Mouse (Mus musculus) adrenal gland, adult 18-20 months (tissue): Measurements from ENCODE around the gene Setx. TPM values are rescaled to one million over a fixed set of nuclear protein-coding genes. Genes with fewer than 3 reads are reported as not detected.
"Not testable (repeated sequence)": the region's sequence is repeated elsewhere in the genome, so short reads cannot be mapped to it uniquely, and the experiment has no call there.

ENCODE experiments used
- DNase-seq, 2 experiments: peaks; one replicate each; pipeline ENCODE4 v3.0.0; 2021 to 2022; ENCODE audit warnings: low spot score in 2 of 2
- long read RNA-seq, 2 experiments: library from polyadenylated mRNA; stranded (forward); transcript quantifications; one replicate each; pipeline ENCODE4 v2.0.0; 2021
- total RNA-seq, 2 experiments: library from RNA; stranded (reverse); gene quantifications; 1 replicate in 1 of 2; 2 replicates in 1 of 2; pipeline ENCODE4 v1.2.3; 2021

Gene Setx
- total RNA-seq, result 10 to 100 TPM; 21.9 to 29.2 TPM
- long read RNA-seq, experiment 1, partial matches to known transcripts, result 4 of 4 reads
- long read RNA-seq, experiment 1, other reads (novel, unspliced or antisense), result 0 of 4 reads
- long read RNA-seq, experiment 2, partial matches to known transcripts, result 4 of 5 reads
- long read RNA-seq, experiment 2, other reads (novel, unspliced or antisense), result 1 of 5 reads

DNA sequence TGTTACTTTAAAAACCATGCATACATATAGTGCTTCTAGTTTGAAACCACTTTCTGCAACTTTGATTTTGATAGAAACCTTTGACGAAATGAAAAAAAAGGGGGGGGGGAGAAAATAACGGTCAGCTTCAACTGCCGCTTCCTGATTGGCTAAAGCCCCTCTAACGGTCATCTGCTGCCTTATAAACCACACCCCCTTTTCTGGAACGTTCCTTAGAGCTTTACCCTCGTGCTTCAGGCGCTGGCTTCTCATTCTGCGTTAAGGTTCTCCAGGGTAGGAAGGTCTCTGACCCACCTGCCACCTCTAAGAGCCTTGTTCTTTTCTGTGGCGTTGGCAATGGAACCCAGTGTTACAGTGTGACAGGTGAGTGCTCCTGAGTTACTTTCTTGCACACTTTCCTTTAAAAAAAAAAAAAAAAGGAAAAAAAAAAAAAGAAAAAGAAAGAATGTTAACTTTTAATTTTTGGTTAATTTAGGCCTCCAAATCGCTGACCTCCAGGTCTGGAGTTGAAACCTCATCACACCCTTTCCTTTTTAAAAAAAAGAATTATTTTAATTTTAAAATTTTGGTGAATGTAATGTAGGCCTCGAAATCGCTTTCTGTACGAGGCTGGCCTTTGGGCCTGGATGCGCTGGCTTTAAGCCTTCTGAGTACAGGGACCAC is at the start of gene Setx:
Setx (plus strand) TSS at position 275 of the 663 bp plus-strand sequence.
- no peak for DNase-seq

GRCm38 (mm10) chr2:29074676-29075075 is 49.3 kb upstream of the Setx start:
- DNase-seq, result no peak

GRCm38 (mm10) chr2:29075331-29076070 is 48.5 kb upstream of the Setx start:
- DNase-seq, result no peak

GRCm38 (mm10) chr2:29076226-29076625 is 47.8 kb upstream of the Setx start:
- no peak for DNase-seq

DNA sequence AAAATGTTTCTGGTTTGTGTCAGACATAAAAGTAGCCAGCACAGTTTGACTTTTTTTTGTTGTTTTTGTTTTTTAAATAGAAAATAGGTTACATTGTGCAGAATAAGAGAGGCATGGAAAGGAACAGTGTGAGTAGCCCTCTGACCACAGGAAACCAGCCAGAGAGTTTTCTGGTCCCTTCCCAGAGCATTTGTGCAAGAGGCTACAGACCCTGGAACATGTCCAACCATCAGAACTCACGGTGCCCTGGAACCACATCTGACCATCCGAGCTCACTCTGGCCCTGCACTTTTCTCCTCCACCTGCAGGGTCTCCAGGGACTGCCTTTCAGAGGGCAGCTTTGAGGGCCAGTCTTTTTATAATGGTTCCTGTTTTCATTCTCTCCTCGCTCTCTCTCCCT is 42.0 kb upstream of the Setx start:
- DNase-seq, result no peak

DNA sequence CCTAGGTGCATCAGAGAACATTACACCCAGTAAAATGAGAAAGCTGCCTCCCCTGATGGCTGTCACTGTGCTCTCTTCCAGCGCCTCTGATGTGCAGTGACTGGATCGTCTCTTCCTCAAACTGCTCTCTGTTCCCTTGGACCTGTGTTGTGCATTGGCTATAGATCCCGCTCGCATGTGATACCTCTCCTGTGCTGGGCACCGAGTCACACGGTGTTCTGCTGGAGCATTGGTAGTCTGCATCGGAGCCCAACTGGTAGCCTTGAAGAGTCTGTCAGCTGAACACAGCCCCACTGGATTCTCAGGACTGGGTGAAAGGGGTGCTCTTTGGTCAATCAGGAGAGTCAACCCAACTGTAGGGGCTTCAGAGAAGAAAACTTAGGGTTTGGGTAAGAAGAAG is 38.0 kb upstream of the Setx start:
- DNase-seq, result no peak

DNA sequence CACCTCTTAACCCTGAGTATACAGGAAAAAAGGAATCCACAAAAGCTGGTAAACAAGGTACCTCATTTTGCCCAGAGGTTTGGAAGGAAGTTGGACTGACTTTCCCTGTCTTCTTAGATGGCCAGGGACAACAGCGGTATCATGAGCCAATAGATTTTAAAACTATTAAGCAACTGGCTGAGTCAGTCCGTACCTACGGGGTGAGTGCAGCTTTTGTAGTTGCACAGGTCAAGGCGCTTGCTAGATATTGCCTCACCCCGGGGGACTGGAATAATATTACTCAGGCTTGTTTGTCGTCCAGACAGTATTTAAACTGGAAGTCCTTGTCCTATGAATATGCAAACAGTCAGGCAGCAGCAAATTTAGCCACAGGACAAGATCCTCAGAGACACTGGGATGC is 34.7 kb upstream of the Setx start:
- DNase-seq, result not testable (repeated sequence)

DNA sequence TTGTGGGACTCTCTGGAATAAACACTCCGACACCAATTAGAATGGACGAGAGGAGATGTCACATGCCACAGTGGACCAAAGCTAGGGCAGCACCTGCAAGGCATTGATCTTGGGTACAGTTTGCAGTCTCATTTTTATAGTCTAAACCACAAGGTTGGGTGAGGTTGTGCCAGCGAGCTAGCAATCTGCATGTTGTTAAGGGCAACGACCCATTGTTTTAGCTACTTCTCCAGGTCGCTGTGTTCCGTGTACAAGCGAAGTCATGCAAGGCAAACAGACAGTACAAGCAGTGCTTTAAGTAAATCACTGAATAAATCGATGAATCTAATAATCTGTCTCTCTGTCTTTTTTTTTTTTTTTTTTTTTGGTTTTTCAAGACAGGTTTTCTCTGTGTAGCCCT is 28.3 kb upstream of the Setx start:
- DNase-seq, result no peak

DNA sequence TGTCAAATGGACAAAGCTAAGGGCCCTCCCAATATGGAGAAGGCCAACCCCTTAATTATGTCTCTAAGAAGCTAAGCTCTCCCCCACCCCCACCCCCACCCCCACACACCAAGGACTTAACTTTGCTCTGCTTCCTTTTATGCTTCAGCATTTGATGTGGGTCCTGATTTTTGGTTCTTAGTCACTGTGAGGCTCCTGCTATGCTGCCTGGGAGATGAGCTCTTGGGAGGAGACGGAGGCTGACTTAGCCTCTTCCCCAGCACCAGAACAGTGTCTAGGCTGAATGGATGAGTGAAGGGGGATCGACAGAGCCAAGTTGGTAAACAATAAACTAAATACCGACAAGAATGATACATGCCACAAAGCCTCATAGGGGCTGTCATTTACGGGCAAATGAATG is 27.2 kb upstream of the Setx start:
- DNase-seq, result no peak

- DNase-seq, result no peak
Observed at GRCm38 (mm10) chr2:29097465-29097864, 26.5 kb upstream of the Setx start.

GRCm38 (mm10) chr2:29097955-29098354 is 26.0 kb upstream of the Setx start:
- DNase-seq, result not testable (repeated sequence)

- DNase-seq, result no peak
Observed at GRCm38 (mm10) chr2:29098786-29099185, 25.2 kb upstream of the Setx start.

GRCm38 (mm10) chr2:29099646-29100045 is 24.3 kb upstream of the Setx start:
- no peak for DNase-seq

DNA sequence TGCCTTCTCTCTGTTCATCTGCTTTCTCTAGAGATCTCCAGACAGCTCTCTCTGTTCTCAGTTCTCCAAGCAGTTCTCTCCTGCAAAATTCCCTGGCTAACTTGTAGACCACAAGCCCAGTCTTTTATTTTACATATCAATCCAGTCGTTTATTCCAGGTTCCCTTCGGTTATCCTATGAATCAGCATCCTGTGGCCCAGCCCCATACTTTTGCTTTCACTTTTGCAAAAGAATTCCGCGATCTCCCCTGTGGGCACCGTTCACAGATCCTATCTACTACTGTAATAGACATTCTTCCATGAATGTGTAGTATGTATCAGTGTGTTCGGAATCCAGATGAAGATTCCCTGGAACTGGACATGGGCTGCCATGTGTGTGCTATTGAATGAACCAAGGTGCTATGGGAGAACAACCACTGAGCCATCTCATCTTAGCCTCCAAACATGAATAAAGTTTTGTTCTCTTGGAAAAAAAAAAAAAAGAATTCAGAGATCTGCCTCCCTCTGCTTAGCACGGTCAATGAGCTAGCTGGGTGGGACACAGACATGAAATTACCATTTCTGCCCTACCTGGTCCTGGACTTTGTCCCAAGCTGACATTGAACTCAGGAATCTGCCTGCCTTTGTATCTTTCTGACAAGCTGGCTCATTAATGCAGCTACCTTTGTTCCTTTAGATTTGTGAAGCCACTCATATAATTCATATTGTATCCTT is 23.0 kb upstream of the Setx start:
- peak in 1 of 2 experiments; percentile 11 for DNase-seq

DNA sequence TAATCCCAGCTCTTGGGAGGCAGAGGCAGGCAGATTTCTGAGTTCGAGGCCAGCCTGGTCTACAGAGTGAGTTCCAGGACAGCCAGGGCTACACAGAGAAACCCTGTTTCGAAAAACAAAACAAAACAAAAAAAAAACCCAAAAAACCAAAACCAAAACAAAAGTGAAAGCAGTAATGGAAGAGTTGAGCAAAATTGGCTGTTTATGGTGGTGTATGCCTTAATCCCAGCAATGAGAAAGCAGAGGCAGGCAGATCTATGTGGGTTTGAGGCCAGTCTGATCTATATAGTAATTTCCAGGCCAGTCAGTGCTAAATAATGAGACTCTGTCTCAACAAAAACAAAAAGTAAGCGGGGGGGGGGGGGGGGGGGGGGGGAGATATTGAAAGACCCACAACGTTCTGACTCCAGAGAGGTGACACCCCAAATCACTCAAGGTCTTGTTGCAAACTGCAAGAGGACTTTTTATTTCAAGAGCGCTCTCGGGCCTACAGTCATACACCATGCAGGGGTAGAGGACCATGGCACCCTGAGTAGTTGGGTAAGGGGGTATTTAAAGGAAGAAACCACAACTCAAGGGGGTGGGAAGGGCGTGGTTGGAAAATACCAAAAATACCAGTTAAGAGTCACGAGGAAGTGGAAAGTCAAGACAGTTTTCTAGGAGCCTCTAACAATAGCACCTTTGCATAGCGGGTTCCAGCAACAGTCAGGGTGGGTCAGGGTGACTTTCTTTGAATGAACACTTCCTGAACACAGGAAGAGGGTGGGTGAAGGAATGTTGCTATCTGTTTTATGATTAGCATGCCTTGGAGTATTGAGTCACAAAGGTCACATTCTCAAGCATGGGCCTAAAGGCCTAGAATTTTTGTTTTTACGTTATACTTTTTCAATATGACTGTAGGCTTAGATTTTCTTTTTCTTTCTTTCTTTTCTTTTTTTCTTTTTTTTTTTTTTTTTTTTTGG is 21.3 kb upstream of the Setx start:
- not testable (repeated sequence) for DNase-seq

DNA sequence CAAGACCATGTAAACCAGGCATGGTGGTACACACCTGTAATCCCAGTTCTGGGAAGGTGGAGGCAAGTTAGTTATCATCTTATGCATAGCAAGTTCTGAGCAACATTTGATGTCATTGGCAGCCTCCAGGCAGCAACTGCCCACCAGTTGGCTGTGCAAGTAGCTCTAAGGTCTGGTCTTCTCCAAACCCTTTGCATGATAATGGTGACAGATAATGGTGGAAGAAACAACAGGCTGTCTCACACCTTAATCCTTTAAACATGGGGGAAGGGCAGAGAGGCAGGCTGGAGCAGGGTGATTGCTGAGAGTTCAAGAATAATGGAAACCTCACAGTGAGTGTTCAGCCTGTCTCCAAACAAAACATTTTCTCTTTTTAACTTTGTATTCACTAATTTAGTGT is 3.0 kb upstream of the Setx start:
- no peak for DNase-seq

- DNase-seq, result no peak
Observed at GRCm38 (mm10) chr2:29122446-29122845, 1.5 kb upstream of the Setx start.

DNA sequence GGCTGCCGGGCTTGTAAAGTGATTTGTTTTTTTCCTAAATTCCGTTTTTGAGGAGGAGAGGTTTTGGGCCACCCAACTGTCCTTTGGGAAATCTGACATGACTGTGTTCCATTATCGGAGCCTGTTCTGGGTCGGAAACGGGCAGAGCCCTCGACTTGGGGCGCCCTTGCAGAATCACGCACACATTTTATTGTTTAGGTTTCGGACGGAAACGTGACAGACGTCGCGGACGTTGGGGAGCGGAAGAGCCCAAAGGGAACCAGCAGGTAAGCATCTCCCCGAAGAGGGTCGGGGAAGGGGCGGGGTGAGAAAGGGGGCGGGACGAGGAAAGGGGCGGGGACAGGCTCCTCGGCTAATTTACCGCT is 572 bp downstream of the Setx start:
- DNase-seq, result no peak

DNA sequence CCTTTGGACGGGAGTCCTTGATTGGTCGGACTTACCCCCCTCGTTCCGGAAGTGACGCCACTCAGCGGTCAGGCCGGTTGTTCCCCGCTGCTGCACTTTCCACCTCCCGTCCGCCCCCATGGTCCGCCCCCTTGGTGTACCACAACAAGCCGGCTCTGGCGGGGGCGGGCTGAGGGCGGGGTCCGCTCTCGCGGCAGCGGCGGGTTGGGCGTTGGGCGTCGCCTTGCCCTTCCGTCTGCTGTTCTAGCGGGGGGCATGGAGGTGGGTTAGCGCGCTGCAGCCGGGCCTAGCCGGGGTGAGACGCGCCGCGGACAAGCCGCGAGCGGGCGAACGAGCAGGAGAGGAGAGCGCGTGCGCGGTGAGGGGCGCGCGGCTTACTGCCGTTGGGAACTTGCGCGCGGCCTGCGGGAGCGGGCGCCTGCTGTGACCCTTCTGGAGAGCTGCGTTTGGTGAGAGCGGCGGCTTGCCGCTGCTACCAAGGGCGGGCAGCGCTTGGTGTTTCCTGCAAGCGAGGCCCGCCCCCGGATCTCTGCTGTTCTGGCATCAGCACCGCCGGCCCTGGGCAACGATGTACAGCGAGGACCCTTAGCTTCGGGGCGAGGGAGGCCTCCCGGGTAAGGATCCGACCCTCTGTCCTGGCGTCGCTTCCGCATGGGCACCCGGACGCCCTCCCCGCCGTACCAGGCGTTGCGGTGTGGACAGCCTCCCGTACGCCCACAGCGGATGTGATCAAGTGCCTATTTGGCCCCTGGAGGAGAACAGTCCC is 1.1 kb downstream of the Setx start:
- DNase-seq, result peak; percentile 98
